Mouse (Mus musculus) layer of hippocampus, postnatal 36 days (tissue): Measurements from ENCODE around the gene Dusp7. TPM values are rescaled to one million over a fixed set of nuclear protein-coding genes. Genes with fewer than 3 reads are reported as not detected.

ENCODE experiments used
- DNase-seq, 2 experiments: peaks; one replicate each; pipeline ENCODE4 v3.0.0; 2022
- total RNA-seq, 2 experiments: library from RNA; stranded (reverse); gene quantifications; 2 replicates each; pipeline ENCODE4 v1.2.3; 2021

The Dusp7 gene
- total RNA-seq, 2 experiments from 2014 or later = 86.0 to 88.6 TPM

GRCm38 (mm10) chr9:106386181-106386864 is 17.9 kb downstream of the Dusp7 start:
- DNase-seq = no peak

GRCm38 (mm10) chr9:106392828-106393527 is 24.5 kb downstream of the Dusp7 start:
- no peak for DNase-seq

- no peak for DNase-seq
Measured at GRCm38 (mm10) chr9:106393548-106393947, 25.1 kb downstream of the Dusp7 start.

GRCm38 (mm10) chr9:106394649-106395602 is 26.5 kb downstream of the Dusp7 start:
- DNase-seq = no peak

- no peak for DNase-seq
Measured at GRCm38 (mm10) chr9:106397733-106398132, 29.3 kb downstream of the Dusp7 start.

GRCm38 (mm10) chr9:106398667-106399311 is 30.4 kb downstream of the Dusp7 start:
- DNase-seq = no peak

GRCm38 (mm10) chr9:106399808-106400207 is 31.4 kb downstream of the Dusp7 start:
- DNase-seq = no peak

- DNase-seq = no peak
Measured at GRCm38 (mm10) chr9:106402149-106402548, 33.7 kb downstream of the Dusp7 start.

- DNase-seq = no peak
Measured at GRCm38 (mm10) chr9:106402607-106403375, 34.4 kb downstream of the Dusp7 start.

- DNase-seq = no peak
Measured at GRCm38 (mm10) chr9:106405275-106405674, 36.8 kb downstream of the Dusp7 start.

- DNase-seq = no peak
Measured at GRCm38 (mm10) chr9:106406443-106407078, 38.1 kb downstream of the Dusp7 start.

GRCm38 (mm10) chr9:106409096-106409495 is 40.7 kb downstream of the Dusp7 start:
- no peak for DNase-seq

- no peak for DNase-seq
Measured at GRCm38 (mm10) chr9:106410086-106410650, 41.7 kb downstream of the Dusp7 start.

GRCm38 (mm10) chr9:106411091-106411594 is 42.7 kb downstream of the Dusp7 start:
- DNase-seq = no peak

- no peak for DNase-seq
Measured at GRCm38 (mm10) chr9:106411729-106412128, 43.3 kb downstream of the Dusp7 start.

GRCm38 (mm10) chr9:106412210-106412609 is 43.8 kb downstream of the Dusp7 start:
- DNase-seq = no peak

GRCm38 (mm10) chr9:106413606-106414005 is 45.2 kb downstream of the Dusp7 start:
- no peak for DNase-seq

GRCm38 (mm10) chr9:106416826-106417225 is 48.4 kb downstream of the Dusp7 start:
- DNase-seq = no peak

GRCm38 (mm10) chr9:106417841-106418625 is 49.6 kb downstream of the Dusp7 start:
- peak; percentile 85 for DNase-seq

GRCm38 (mm10) chr9:106420608-106421007 is 52.2 kb downstream of the Dusp7 start:
- DNase-seq = no peak
